In genomic region chr12:99933630-99934029, GRCm38 (mm10) we compare ENCODE assay signal across 26 mouse cellular contexts. TPM values are rescaled to one million over a fixed set of nuclear protein-coding genes. Genes with fewer than 3 reads are reported as not detected.
DNase-seq lines count a peak whose midpoint lies in the region; ATAC-seq lines count a peak whose summit lies in the region.
"Had no signal": no experiment of that assay in that cellular context is flagged by ENCODE, and none has a peak within 500 bp of the region (broad histone marks: within the 10 kb centered on the region; RNA-seq: fewer than 3 reads in every experiment).

No protein-coding gene starts in this region.

- ATAC-seq in kidney, embryonic 16.5 days (ENCODE audit: low FRiP score, low TSS enrichment), result 0 out of 2 replicates have a peak, but pooled peaks have one; percentile 55
- ATAC-seq in lung, embryonic 15.5 days (ENCODE audit: borderline replicate concordance, extremely low read depth, low FRiP score, low TSS enrichment), result peak; percentile 17; the same call in 1 of the 2 replicates
- ATAC-seq: forebrain, embryonic 13.5 days; forebrain, embryonic 16.5 days; Patski had no signal

- WGBS in kidney, embryonic 16.5 days, result 78% methylated on average over 3 of the region's 3 CpGs
- 58% methylated on average over 3 of the region's 3 CpGs for WGBS in lung, embryonic 15.5 days

- peaks cover 16% of the 10 kb centered on the region; the same call in 1 of the 2 replicates for H3K36me3 ChIP-seq in kidney, embryonic 16.5 days (ENCODE audit: insufficient read depth, low read length)
- peaks cover 10% of the 10 kb centered on the region; the same call in 1 of the 2 replicates for H3K36me3 ChIP-seq in lung, embryonic 15.5 days

- no peak overlapping the region for H3K27ac ChIP-seq in kidney, embryonic 16.5 days (ENCODE audit: low read length)
- H3K27ac ChIP-seq in lung, embryonic 15.5 days, result no peak overlapping the region
- H3K27ac ChIP-seq: forebrain, embryonic 10.5 days; forebrain, embryonic 13.5 days; heart, adult 2 months; heart, embryonic 10.5 days; heart, embryonic 13.5 days had no signal

- H3K27me3 ChIP-seq in kidney, embryonic 16.5 days (ENCODE audit: insufficient read depth, low read length), result no peaks in the 10 kb centered on the region
- no peaks in the 10 kb centered on the region for H3K27me3 ChIP-seq in lung, embryonic 15.5 days
- H3K27me3 ChIP-seq: CH12.LX; forebrain, embryonic 13.5 days; heart, embryonic 13.5 days; Patski had no signal

- no peak overlapping the region for H3K4me3 ChIP-seq in kidney, embryonic 16.5 days (ENCODE audit: low read length)
- H3K4me3 ChIP-seq in lung, embryonic 15.5 days, result no peak overlapping the region
- H3K4me3 ChIP-seq: forebrain, embryonic 10.5 days; forebrain, embryonic 13.5 days; heart, adult 2 months; heart, embryonic 10.5 days; heart, embryonic 13.5 days had no signal

- no peak overlapping the region for H3K9ac ChIP-seq in kidney, embryonic 16.5 days (replicated peaks; ENCODE audit: low read length)
- no peak overlapping the region for H3K9ac ChIP-seq in lung, embryonic 15.5 days
- H3K9ac ChIP-seq: forebrain, embryonic 13.5 days; heart, embryonic 13.5 days had no signal

- no peaks in the 10 kb centered on the region for H3K4me1 ChIP-seq in kidney, embryonic 16.5 days (ENCODE audit: insufficient read depth, low read length)
- peaks cover 17% of the 10 kb centered on the region; the same call in 1 of the 2 replicates for H3K4me1 ChIP-seq in lung, embryonic 15.5 days
- H3K4me1 ChIP-seq: forebrain, embryonic 10.5 days; forebrain, embryonic 13.5 days; heart, embryonic 13.5 days had no signal

- no peaks in the 10 kb centered on the region for H3K9me3 ChIP-seq in kidney, embryonic 16.5 days (ENCODE audit: low read length)
- no peaks in the 10 kb centered on the region for H3K9me3 ChIP-seq in lung, embryonic 15.5 days
- H3K9me3 ChIP-seq: forebrain, embryonic 10.5 days; forebrain, embryonic 13.5 days; G1E; heart, embryonic 10.5 days; heart, embryonic 13.5 days had no signal

- no peak for DNase-seq in kidney, postnatal 14 days
- no peak for DNase-seq in lung, postnatal 25 days (ENCODE audit: low spot score)
- DNase-seq in lung, postnatal 10 days, result peak; percentile 31
- DNase-seq in lung, adult 18-20 months, result no peak
- no peak for DNase-seq in spleen, postnatal 14 days (ENCODE audit: low spot score in 2 of 2)
- DNase-seq: adrenal gland, postnatal 10 days; adrenal gland, postnatal 36 days; B cell, adult 2 months; cerebellum, adult 18-20 months; cerebellum, adult 9-10 months; cerebellum, postnatal 14 days; gastrocnemius, postnatal 10 days; gastrocnemius, postnatal 36 days; heart, adult 2 months; heart, postnatal 14 days; heart, postnatal 4 days had no signal

- H3K4me2 ChIP-seq in kidney, embryonic 16.5 days (replicated peaks; ENCODE audit: low read depth, low read length), result no peak overlapping the region
- no peak overlapping the region for H3K4me2 ChIP-seq in lung, embryonic 15.5 days
- H3K4me2 ChIP-seq: forebrain, embryonic 13.5 days; heart, embryonic 13.5 days had no signal

RNA-seq across cellular contexts. Expression of gene Kcnk13, which starts 30.7 kb away (rescaled TPM):
- 0.21 and 0.23 TPM in 2 replicates for polyA plus RNA-seq in kidney, embryonic 16.5 days (2015; fragmentation: Nextera tagmentation; extraction: Ambion mirVana)
- polyA plus RNA-seq in lung, embryonic 15.5 days (2015; fragmentation: Nextera tagmentation; extraction: Ambion mirVana), result 3.9 and 4.1 TPM in 2 replicates
- polyA plus RNA-seq: G1E, Patski had no signal

RNA-seq across cellular contexts. Expression of gene Tdp1, which starts 49.3 kb away (rescaled TPM):
- 61.7 and 66.4 TPM in 2 replicates for polyA plus RNA-seq in kidney, embryonic 16.5 days (2015; fragmentation: Nextera tagmentation; extraction: Ambion mirVana)
- polyA plus RNA-seq in lung, embryonic 15.5 days (2015; fragmentation: Nextera tagmentation; extraction: Ambion mirVana), result 69.7 and 73.0 TPM in 2 replicates

RNA-seq across cellular contexts. Expression of gene Efcab11, which starts 49.4 kb away (rescaled TPM):
- polyA plus RNA-seq in kidney, embryonic 16.5 days (2015; fragmentation: Nextera tagmentation; extraction: Ambion mirVana), result 12.5 TPM in 2 replicates
- 19.2 and 20.9 TPM in 2 replicates for polyA plus RNA-seq in lung, embryonic 15.5 days (2015; fragmentation: Nextera tagmentation; extraction: Ambion mirVana)
